Mouse (Mus musculus): ENCODE measurements around the gene Slc22a3. TPM values are rescaled to one million over a fixed set of nuclear protein-coding genes. Genes with fewer than 3 reads are reported as not detected.

The Slc22a3 gene
- total and polyA plus RNA-seq, 3 experiments: not detected

DNA sequence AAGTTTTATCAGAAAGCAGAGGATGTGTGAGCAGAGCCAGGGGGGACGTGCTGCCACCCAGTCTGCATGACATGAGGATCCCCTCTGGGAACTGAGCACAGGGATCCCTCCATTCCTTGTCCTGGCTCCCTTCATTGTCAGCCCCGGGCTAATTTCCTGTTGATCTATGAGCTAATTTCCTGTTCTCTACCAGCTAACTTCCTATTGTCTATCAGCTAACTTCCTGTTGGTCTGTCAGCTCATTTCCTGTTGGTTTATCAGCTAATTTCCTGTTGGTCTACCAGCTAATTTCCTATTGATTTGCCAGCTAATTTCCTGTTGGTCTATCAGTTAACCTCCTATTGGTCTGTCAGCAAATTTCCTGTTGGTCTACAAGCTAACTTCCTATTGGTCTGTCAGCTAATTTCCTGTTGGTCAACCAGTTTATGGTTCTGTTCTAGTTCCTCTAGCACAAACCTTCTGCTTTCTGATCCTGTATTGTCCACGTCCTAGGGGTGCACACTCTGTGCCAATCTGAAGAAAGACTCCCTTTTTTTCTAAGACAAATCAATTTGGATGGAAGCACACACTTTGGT, 32.9 kb downstream of the Slc22a3 start:
- no peaks in the 10 kb centered on the region for H3K79me2 ChIP-seq (replicated peaks; ENCODE audit: control insufficient read depth, extremely low read depth, insufficient read depth, poor library complexity, severe bottlenecking)
- H3K9me3 ChIP-seq (replicated peaks; ENCODE audit: low read length): no peaks in the 10 kb centered on the region
- H3K4me1 ChIP-seq (ENCODE audit: control insufficient read depth in 1 of 2, insufficient read depth in 2 of 2): no peaks in the 10 kb centered on the region
- TF ChIP-seq BHLHE40 (IDR thresholded peaks at IDR 0.05; ENCODE audit: low read depth, low read length): no peak
- no peak for TF ChIP-seq PAX5 (IDR thresholded peaks at IDR 0.05; ENCODE audit: low read length)
- TF ChIP-seq EP300 (IDR thresholded peaks at IDR 0.05; ENCODE audit: low read length): no peak
- TF ChIP-seq TBP (conservative IDR thresholded peaks at IDR 0.05; ENCODE audit: low read depth, low read length): no peak
- no peak for TF ChIP-seq NELFE (IDR thresholded peaks at IDR 0.05; ENCODE audit: low read depth, low read length)
- TF ChIP-seq IRF4 (IDR thresholded peaks at IDR 0.05; ENCODE audit: low read depth, low read length): no peak
- TF ChIP-seq CHD2 (IDR thresholded peaks at IDR 0.05; ENCODE audit: low read length): no peak
- no peak for TF ChIP-seq POLR2AphosphoS2 (IDR thresholded peaks at IDR 0.05; ENCODE audit: low read depth, low read length)
- TF ChIP-seq ZKSCAN1 (IDR thresholded peaks at IDR 0.05; ENCODE audit: borderline replicate concordance, low read depth, low read length): no peak
- no peak for TF ChIP-seq HCFC1 (IDR thresholded peaks at IDR 0.05; ENCODE audit: low read depth, low read length)
- no peak for TF ChIP-seq NRF1 (IDR thresholded peaks at IDR 0.05; ENCODE audit: low read depth, low read length)
- TF ChIP-seq ZC3H11A (IDR thresholded peaks at IDR 0.05; ENCODE audit: low read depth, low read length): no peak
- TF ChIP-seq ETS1 (conservative IDR thresholded peaks at IDR 0.05; ENCODE audit: low read depth, low read length): no peak
- TF ChIP-seq GABPA (IDR thresholded peaks at IDR 0.05; ENCODE audit: insufficient replicate concordance, low read depth, low read length): no peak
- TF ChIP-seq POLR2A (IDR thresholded peaks at IDR 0.05; ENCODE audit: low read depth, low read length): no peak
- no peak for TF ChIP-seq MXI1 (IDR thresholded peaks at IDR 0.05; ENCODE audit: low read depth, low read length)
- dilution Hi-C loops (cut with MboI; ENCODE audit: extremely low pct_ligation_motif_present, extremely low pct_unique_long_range_greater_than_20kb, low sequenced_read_pairs) (no loop called here), in situ Hi-C loops (cut with MboI; ENCODE audit: low pct_ligation_motif_present, low pct_unique_long_range_greater_than_20kb, low sequenced_read_pairs) (no loop called here)
- no peak overlapping the region for H3K4me2 ChIP-seq (ENCODE audit: insufficient read depth, low read depth, poor library complexity, severe bottlenecking)
- no peak for DNase-seq (ENCODE audit: extremely low read depth)
- peaks cover 10% of the 10 kb centered on the region for H3K27me3 ChIP-seq (replicated peaks)
- no peaks in the 10 kb centered on the region for H3K36me3 ChIP-seq (replicated peaks in 1 of 2; ENCODE audit: control insufficient read depth in 1 of 2, insufficient read depth in 1 of 2, low read length in 1 of 2)
- no peak overlapping the region for H3K9ac ChIP-seq (ENCODE audit: insufficient read depth, low read depth)
- H3K27ac ChIP-seq (ENCODE audit: insufficient read depth, low read depth): no peak overlapping the region
- H3K4me3 ChIP-seq (replicated peaks in 1 of 3; ENCODE audit: low read depth in 2 of 3, low read length in 2 of 3, poor library complexity in 1 of 3): no peak overlapping the region

DNA sequence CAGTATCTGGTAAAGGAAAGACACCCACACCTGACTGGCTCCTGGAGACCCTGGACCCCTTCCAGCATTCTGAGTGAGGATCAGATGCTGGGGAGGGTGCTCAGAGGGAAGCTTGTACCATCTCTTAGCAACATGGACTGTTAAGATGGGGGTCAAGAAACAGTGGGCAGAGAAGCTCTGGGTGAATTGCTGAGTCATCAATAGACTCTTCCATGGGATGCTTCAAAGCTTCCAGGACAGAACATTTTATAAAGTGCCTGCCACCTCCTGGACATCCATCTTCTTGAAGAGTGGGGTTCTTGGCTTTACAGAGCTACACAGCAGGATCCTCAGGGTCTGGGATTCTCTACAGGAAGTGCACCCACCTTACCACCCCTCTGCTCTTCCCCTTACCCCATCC, 35.0 kb downstream of the Slc22a3 start:
- H3K27me3 ChIP-seq (replicated peaks): peaks cover 16% of the 10 kb centered on the region
- H3K4me1 ChIP-seq (ENCODE audit: control insufficient read depth in 1 of 2, insufficient read depth in 2 of 2): no peaks in the 10 kb centered on the region
- no peak overlapping the region for H3K27ac ChIP-seq (ENCODE audit: insufficient read depth, low read depth)
- H3K36me3 ChIP-seq (replicated peaks in 1 of 2; ENCODE audit: control insufficient read depth in 1 of 2, insufficient read depth in 1 of 2, low read length in 1 of 2): no peaks in the 10 kb centered on the region
- no peaks in the 10 kb centered on the region for H3K9me3 ChIP-seq (replicated peaks; ENCODE audit: low read length)
- no peak overlapping the region for H3K4me3 ChIP-seq (replicated peaks in 1 of 3; ENCODE audit: low read depth in 2 of 3, low read length in 2 of 3, poor library complexity in 1 of 3)
- TF ChIP-seq POLR2AphosphoS2 (IDR thresholded peaks at IDR 0.05; ENCODE audit: low read depth, low read length) (no peak), MAFK (IDR thresholded peaks at IDR 0.05; ENCODE audit: insufficient replicate concordance, low read length) (peak; percentile 51; the same call in 1 of the 2 replicates)
- H3K9ac ChIP-seq (ENCODE audit: insufficient read depth, low read depth): no peak overlapping the region
- H3K79me2 ChIP-seq (replicated peaks; ENCODE audit: control insufficient read depth, extremely low read depth, insufficient read depth, poor library complexity, severe bottlenecking): no peaks in the 10 kb centered on the region
- in situ Hi-C loops (cut with MboI; ENCODE audit: low pct_ligation_motif_present, low pct_unique_long_range_greater_than_20kb, low sequenced_read_pairs) (no loop called here), dilution Hi-C loops (cut with MboI; ENCODE audit: extremely low pct_ligation_motif_present, extremely low pct_unique_long_range_greater_than_20kb, low sequenced_read_pairs) (no loop called here)
- no peak overlapping the region for H3K4me2 ChIP-seq (ENCODE audit: insufficient read depth, low read depth, poor library complexity, severe bottlenecking)
- DNase-seq (ENCODE audit: extremely low read depth): no peak
